14 mouse cellular contexts compared by ENCODE assay signal in genomic region chr17:34900826-34901225, GRCm38 (mm10). TPM values are rescaled to one million over a fixed set of nuclear protein-coding genes. Genes with fewer than 3 reads are reported as not detected.
"Had no signal": no experiment of that assay in that cellular context is flagged by ENCODE, and none has a peak within 500 bp of the region (broad histone marks: within the 10 kb centered on the region; RNA-seq: fewer than 3 reads in every experiment).

No protein-coding gene starts in this region.

RNA-seq across cellular contexts. Expression of gene Slc44a4, which starts 13.4 kb away (rescaled TPM):
- polyA plus RNA-seq: midbrain, embryonic 11.5 days; neural tube, embryonic 14.5 days had no signal

RNA-seq across cellular contexts. Expression of gene Gm20547, which starts 19.0 kb away (rescaled TPM):
- total RNA-seq: layer of hippocampus, adult 8-10 months; layer of hippocampus, postnatal 14 days; left cerebral cortex, adult 18-20 months; left cerebral cortex, postnatal 10 days; left cerebral cortex, postnatal 4 days; megakaryocyte, adult 5-6 weeks had no signal
- polyA plus RNA-seq: kidney, embryonic 14.5 days; large intestine, adult 2 months; limb, embryonic 15.5 days; lung, postnatal 0 days; neural tube, embryonic 14.5 days; small intestine, adult 2 months; stomach, embryonic 14.5 days had no signal
